Mouse (Mus musculus) limb, embryonic 12.5 days (tissue): ENCODE data around the gene Smim27. TPM values are rescaled to one million over a fixed set of nuclear protein-coding genes. Genes with fewer than 3 reads are reported as not detected.

Experiments used
- ATAC-seq: fragments of 200-750 bp; cut with Nextera tagmentation; 2 replicates; pipeline ENCODE4 v1.8.0; 2017; ENCODE audit warnings: low read depth, moderate TSS enrichment; ENCODE audit not compliant: insufficient number of reproducible peaks, insufficient read depth, low FRiP score, low TSS enrichment
- H3K27ac ChIP-seq: fragments of 300-500 bp; sonication (generic); 2 replicates; pipeline ENCODE4 v1.5.1; 2016; ENCODE audit warnings: mild to moderate bottlenecking, moderate library complexity
- H3K27me3 ChIP-seq: fragments of 300-500 bp; sonication (generic); 2 replicates; pipeline ENCODE4 v1.6.1; 2016; ENCODE audit warnings: mild to moderate bottlenecking, moderate library complexity
- H3K36me3 ChIP-seq: fragments of 300-500 bp; sonication (generic); 2 replicates; pipeline ENCODE4 v1.6.1; 2016; ENCODE audit warnings: mild to moderate bottlenecking, moderate library complexity
- H3K4me1 ChIP-seq: fragments of 300-500 bp; sonication (generic); replicated peaks from 2 replicates; pipeline ENCODE4 v1.6.1; 2016
- H3K4me2 ChIP-seq: fragments of 300-500 bp; sonication (generic); 2 replicates; pipeline ENCODE4 v1.6.1; 2016; ENCODE audit warnings: mild to moderate bottlenecking, moderate library complexity
- H3K4me3 ChIP-seq: fragments of 300-500 bp; sonication (generic); replicated peaks from 2 replicates; pipeline ENCODE4 v1.5.1; 2016; ENCODE audit warnings: mild to moderate bottlenecking
- H3K9ac ChIP-seq: fragments of 300-500 bp; sonication (generic); replicated peaks from 2 replicates; pipeline ENCODE4 v1.6.1; 2016; ENCODE audit warnings: mild to moderate bottlenecking, moderate library complexity
- H3K9me3 ChIP-seq: fragments of 300-500 bp; sonication (generic); 2 replicates; pipeline ENCODE4 v1.6.1; 2016; ENCODE audit warnings: mild to moderate bottlenecking, moderate library complexity
- WGBS: fragments of 180-500 bp; shearing (Covaris S2); methylation state at CpG from one replicate; pipeline ENCODE4 v1.1.7; 2016; 5-methylcytosine and 5-hydroxymethylcytosine counted together
- polyA plus RNA-seq: library from polyadenylated mRNA; unstranded; fragments of >200 nt; fragmentation: Nextera tagmentation; extraction: Ambion mirVana; gene quantifications from 2 replicates; pipeline ENCODE4 v1.2.1, GENCODE M21; 2016

The Smim27 gene
- polyA plus RNA-seq, 1 experiment from 2014 or later: 34.4 TPM

DNA sequence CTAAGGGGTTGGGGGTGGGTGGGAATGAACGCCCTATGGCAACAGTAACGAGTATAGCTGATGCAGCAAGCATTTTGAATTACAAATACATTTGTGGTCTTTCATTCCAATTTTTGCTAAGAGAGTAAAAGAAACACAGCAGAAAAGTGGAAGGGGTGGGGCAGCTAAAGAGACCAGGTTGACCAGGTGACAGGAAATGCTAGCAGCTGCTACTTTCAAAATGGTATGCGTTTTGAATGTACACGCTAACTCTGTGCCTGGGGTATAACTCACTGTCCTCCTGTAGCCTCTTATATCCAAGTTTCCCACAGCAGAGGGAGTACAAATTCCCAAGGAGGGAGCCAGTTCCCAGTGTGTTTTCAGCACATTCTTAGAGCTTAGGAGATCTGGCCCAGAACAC, 32.5 kb upstream of the Smim27 start:
- no peak for ATAC-seq
- H3K9me3 ChIP-seq: no peaks in the 10 kb centered on the region
- no peaks in the 10 kb centered on the region for H3K27me3 ChIP-seq
- no peak overlapping the region for H3K27ac ChIP-seq
- H3K4me2 ChIP-seq: no peak overlapping the region
- peaks cover 11% of the 10 kb centered on the region; the same call in 1 of the 2 replicates for H3K4me1 ChIP-seq
- H3K4me3 ChIP-seq: no peak overlapping the region
- peaks cover 5% of the 10 kb centered on the region; the same call in 1 of the 2 replicates for H3K36me3 ChIP-seq
- H3K9ac ChIP-seq: no peak overlapping the region
- WGBS: 86% methylated on average over 4 of the region's 4 CpGs

GRCm38 (mm10) chr4:40238483-40239408, 30.6 kb upstream of the Smim27 start:
- Histone ChIP-seq H3K4me2 (peak overlapping the region; percentile 80), H3K9me3 (no peaks in the 10 kb centered on the region), H3K27me3 (no peaks in the 10 kb centered on the region), H3K9ac (peak overlapping the region; percentile 67), H3K4me1 (peaks cover 11% of the 10 kb centered on the region; the same call in 1 of the 2 replicates), H3K27ac (peak overlapping the region; percentile 12; the same call in 1 of the 2 replicates), H3K36me3 (peaks cover 5% of the 10 kb centered on the region; the same call in 1 of the 2 replicates), H3K4me3 (peak overlapping the region; percentile 56)
- WGBS: 3% methylated on average over 17 of the region's 17 CpGs
- ATAC-seq: peak; percentile 43; the same call in 1 of the 2 replicates

DNA sequence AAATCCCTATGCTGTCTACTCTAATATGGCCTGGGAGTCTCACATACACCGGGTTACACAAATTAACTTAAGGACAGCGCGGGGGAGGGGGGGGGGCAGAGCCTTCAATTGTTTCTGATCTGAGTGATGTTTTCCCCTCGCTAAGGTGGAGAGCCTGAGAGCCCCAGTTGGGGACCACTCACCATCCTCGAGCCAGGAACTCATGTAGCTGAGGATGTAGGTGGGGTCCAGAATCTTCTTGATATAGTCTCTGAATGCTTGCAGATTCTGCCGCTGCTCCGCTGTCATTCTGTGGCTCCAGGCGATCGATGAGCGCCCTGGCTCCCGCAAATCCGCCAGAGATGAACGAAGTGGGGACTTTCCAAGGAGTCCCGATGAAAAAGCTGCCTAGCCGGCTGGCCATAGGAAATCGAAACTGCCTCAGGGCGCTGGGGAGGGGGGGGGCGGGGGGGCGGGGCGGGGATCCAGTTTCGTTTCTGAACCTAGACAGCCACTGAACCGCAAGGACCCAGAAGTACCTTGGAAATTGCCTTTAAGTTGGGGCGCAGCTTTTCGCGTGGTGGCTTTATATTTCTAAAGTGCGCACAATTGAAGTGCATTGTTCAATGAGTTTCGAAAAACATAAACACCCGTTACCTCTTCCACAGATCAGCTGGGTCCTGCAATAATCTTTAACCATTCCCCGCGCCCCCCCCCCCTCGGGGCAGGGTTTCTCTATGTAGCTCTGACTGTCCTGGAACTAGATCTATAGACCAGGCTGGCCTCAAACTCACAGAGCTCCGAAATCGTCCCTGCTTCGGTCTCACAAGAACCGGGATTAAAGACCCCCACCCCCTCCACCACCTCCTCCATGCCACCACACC, 29.7 kb upstream of the Smim27 start, which contains the start of gene Ddx58:
Gene Ddx58 (minus strand): TSS at position 420 of the 863 bp plus-strand sequence.
- Histone ChIP-seq H3K4me2 (peak within 1 kb of the TSS; percentile 80), H3K27me3 (no peaks in the 10 kb centered on the region), H3K9me3 (no peaks in the 10 kb centered on the region), H3K36me3 (no peaks in the 10 kb centered on the region), H3K4me3 (peak within 1 kb of the TSS; percentile 56), H3K27ac (peak within 1 kb of the TSS; percentile 12; the same call in 1 of the 2 replicates), H3K4me1 (peaks cover 11% of the 10 kb centered on the region; the same call in 1 of the 2 replicates), H3K9ac (peak within 1 kb of the TSS; percentile 67)
- ATAC-seq: peak; percentile 53; the same call in 1 of the 2 replicates
- WGBS: 3% methylated on average over 35 of the region's 35 CpGs

DNA sequence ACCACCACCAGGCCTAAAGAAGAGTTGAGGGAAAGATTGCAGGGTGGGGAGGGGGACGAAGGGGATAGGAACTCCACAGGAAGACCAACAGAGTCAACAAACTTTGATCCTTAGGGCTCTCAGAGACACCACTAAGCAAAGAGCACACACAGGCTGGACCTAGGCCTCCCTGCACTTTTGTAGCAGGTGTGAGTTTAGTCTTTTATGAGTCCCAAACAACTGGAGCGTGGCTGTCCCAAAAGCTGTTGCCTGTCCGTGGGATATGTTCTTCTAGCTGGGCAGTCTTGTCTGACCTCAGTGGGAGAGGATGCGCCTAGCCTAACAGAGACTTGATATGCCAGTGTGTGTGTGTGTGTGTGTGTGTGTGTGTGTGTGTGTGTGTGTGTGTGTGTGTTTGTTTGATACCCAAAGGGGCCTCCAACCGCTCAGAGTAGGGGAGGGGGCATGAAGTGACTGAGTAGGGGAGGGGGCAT, 29.1 kb upstream of the Smim27 start:
- Histone ChIP-seq H3K9me3 (no peaks in the 10 kb centered on the region), H3K4me1 (peaks cover 11% of the 10 kb centered on the region; the same call in 1 of the 2 replicates), H3K27me3 (no peaks in the 10 kb centered on the region), H3K27ac (no peak overlapping the region), H3K4me2 (peak overlapping the region; percentile 80), H3K4me3 (peak overlapping the region; percentile 56), H3K36me3 (no peaks in the 10 kb centered on the region), H3K9ac (no peak overlapping the region)
- ATAC-seq: peak; percentile 35; the same call in 1 of the 2 replicates
- 38% methylated on average over 5 of the region's 5 CpGs for WGBS

GRCm38 (mm10) chr4:40241928-40242327, 27.5 kb upstream of the Smim27 start:
- peaks cover 11% of the 10 kb centered on the region; the same call in 1 of the 2 replicates for H3K4me1 ChIP-seq
- H3K9me3 ChIP-seq: no peaks in the 10 kb centered on the region
- no peak overlapping the region for H3K4me2 ChIP-seq
- no peak overlapping the region for H3K27ac ChIP-seq
- no peaks in the 10 kb centered on the region for H3K36me3 ChIP-seq
- H3K27me3 ChIP-seq: no peaks in the 10 kb centered on the region
- no peak overlapping the region for H3K9ac ChIP-seq
- no peak for ATAC-seq
- 54% methylated on average over 6 of the region's 6 CpGs for whole genome bisulfite sequencing
- H3K4me3 ChIP-seq: no peak overlapping the region

DNA sequence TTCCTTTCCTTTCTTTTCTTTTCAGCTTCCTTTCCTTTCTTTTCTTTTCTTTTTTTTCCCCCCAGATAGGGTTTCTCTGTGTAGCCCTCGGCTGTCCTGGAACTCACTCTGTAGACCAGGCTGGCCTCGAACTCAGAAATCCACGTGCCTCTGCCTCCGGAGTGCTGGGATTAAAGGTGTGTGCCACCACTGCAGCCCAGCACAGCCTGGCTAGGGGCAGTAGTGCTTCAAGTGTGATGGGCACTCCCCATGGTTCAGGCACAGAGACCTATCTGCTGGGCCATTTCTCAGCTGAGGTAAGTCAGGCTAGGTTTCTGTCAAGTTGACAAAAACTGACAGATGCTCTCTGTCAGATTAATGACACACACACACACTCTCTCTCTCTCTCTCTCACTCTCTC, 26.4 kb upstream of the Smim27 start:
- H3K9ac ChIP-seq: no peak overlapping the region
- H3K36me3 ChIP-seq: no peaks in the 10 kb centered on the region
- H3K27me3 ChIP-seq: no peaks in the 10 kb centered on the region
- 78% methylated on average over 4 of the region's 4 CpGs for WGBS
- no peak overlapping the region for H3K4me2 ChIP-seq
- H3K4me1 ChIP-seq: peaks cover 11% of the 10 kb centered on the region; the same call in 1 of the 2 replicates
- no peak for ATAC-seq
- H3K4me3 ChIP-seq: no peak overlapping the region
- H3K27ac ChIP-seq: no peak overlapping the region
- no peaks in the 10 kb centered on the region for H3K9me3 ChIP-seq

GRCm38 (mm10) chr4:40244035-40244434, 25.3 kb upstream of the Smim27 start:
- Histone ChIP-seq H3K4me2 (no peak overlapping the region), H3K4me3 (no peak overlapping the region), H3K36me3 (no peaks in the 10 kb centered on the region), H3K27me3 (no peaks in the 10 kb centered on the region), H3K27ac (no peak overlapping the region), H3K9me3 (no peaks in the 10 kb centered on the region), H3K9ac (no peak overlapping the region), H3K4me1 (0 out of 2 replicates have a peak, but pooled peaks cover 5% of the 10 kb centered on the region)
- ATAC-seq: no peak
- 86% methylated on average over 8 of the region's 8 CpGs for WGBS

DNA sequence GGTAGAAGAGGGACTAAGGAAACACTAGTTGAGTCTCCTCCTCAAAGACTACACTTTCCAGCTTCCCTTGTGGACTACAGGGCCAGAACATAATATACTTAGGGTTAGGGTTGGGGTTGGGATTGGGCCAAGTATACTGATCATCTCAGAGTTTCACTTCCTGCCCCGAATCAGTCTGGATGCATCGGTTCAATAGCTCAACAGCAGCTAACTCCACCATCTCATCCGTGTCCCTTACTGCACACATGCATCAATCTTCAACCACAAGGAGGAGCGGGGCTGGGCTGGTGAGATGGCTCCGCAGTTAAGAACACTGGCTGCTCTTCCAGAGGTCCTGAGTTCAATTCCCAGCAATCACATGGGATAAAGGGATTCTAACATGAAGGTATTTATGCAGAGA, 18.4 kb upstream of the Smim27 start:
- Histone ChIP-seq H3K4me1 (peaks cover 5% of the 10 kb centered on the region; the same call in 1 of the 2 replicates), H3K9me3 (no peaks in the 10 kb centered on the region), H3K4me3 (no peak overlapping the region), H3K9ac (no peak overlapping the region), H3K27me3 (no peaks in the 10 kb centered on the region), H3K4me2 (no peak overlapping the region), H3K27ac (no peak overlapping the region), H3K36me3 (no peaks in the 10 kb centered on the region)
- WGBS: 88% methylated on average over 5 of the region's 5 CpGs
- ATAC-seq: no peak

DNA sequence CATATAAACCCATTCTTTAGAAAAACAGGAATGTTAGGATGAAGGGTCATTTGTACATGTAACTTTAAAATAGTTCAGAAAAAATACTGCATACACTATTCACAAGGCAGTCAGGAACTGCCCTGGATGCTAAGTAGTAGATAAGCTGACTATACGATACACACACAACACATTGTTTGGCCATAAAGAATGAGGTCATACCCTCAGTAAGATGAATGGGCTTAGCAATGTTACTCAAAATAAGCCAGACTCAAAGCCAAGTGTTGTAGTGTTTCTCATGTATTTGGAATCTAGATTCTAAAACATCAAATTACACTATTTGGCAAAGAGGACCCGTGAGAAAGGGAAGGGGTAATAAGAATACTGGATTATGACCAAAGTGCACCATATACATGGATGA, 15.6 kb upstream of the Smim27 start:
- no peak for ATAC-seq
- peaks cover 13% of the 10 kb centered on the region for H3K36me3 ChIP-seq
- H3K4me2 ChIP-seq: no peak overlapping the region
- H3K4me3 ChIP-seq: no peak overlapping the region
- H3K9me3 ChIP-seq: no peaks in the 10 kb centered on the region
- no peak overlapping the region for H3K27ac ChIP-seq
- WGBS: 87% methylated on average over 2 of the region's 2 CpGs
- H3K27me3 ChIP-seq: no peaks in the 10 kb centered on the region
- no peak overlapping the region for H3K9ac ChIP-seq
- H3K4me1 ChIP-seq: peaks cover 5% of the 10 kb centered on the region; the same call in 1 of the 2 replicates

GRCm38 (mm10) chr4:40254385-40255103, 14.8 kb upstream of the Smim27 start:
- no peaks in the 10 kb centered on the region for H3K27me3 ChIP-seq
- H3K36me3 ChIP-seq: peaks cover 20% of the 10 kb centered on the region
- H3K9ac ChIP-seq: no peak overlapping the region
- H3K4me3 ChIP-seq: no peak overlapping the region
- H3K4me1 ChIP-seq: peaks cover 5% of the 10 kb centered on the region; the same call in 1 of the 2 replicates
- no peak overlapping the region for H3K4me2 ChIP-seq
- WGBS: 64% methylated on average over 8 of the region's 8 CpGs
- ATAC-seq: no peak
- H3K27ac ChIP-seq: no peak overlapping the region
- H3K9me3 ChIP-seq: no peaks in the 10 kb centered on the region
